Mouse (Mus musculus) lung, embryonic 14.5 days (tissue): ENCODE measurements around the gene Dnmt3a. TPM values are rescaled to one million over a fixed set of nuclear protein-coding genes. Genes with fewer than 3 reads are reported as not detected.

Source experiments
- ATAC-seq: fragments of 200-750 bp; cut with Nextera tagmentation; 2 replicates; pipeline ENCODE4 v1.8.0; 2017; ENCODE audit warnings: mild to moderate bottlenecking, moderate TSS enrichment, moderate library complexity; ENCODE audit not compliant: insufficient read depth
- DNase-seq: peaks from one replicate; pipeline ENCODE4 v3.0.0-alpha.2; 2015
- H3K27ac ChIP-seq: fragments of 300-500 bp; sonication (generic); 2 replicates; pipeline ENCODE4 v1.5.1; 2014; ENCODE audit warnings: low read depth, mild to moderate bottlenecking, moderate library complexity
- H3K27me3 ChIP-seq: fragments of 300-500 bp; sonication (generic); 2 replicates; pipeline ENCODE4 v1.6.1; 2014; ENCODE audit warnings: low read length, control low read depth; ENCODE audit not compliant: insufficient read depth
- H3K36me3 ChIP-seq: fragments of 300-500 bp; sonication (generic); 2 replicates; pipeline ENCODE4 v1.6.1; 2014; ENCODE audit warnings: control low read depth; ENCODE audit not compliant: insufficient read depth
- H3K4me1 ChIP-seq: fragments of 300-500 bp; sonication (generic); 2 replicates; pipeline ENCODE4 v1.6.1; 2014; ENCODE audit warnings: antibody characterized with exemption, control low read depth; ENCODE audit not compliant: insufficient read depth
- H3K4me2 ChIP-seq: fragments of 300-500 bp; sonication (generic); 2 replicates; pipeline ENCODE4 v1.6.1; 2014; ENCODE audit warnings: mild to moderate bottlenecking
- H3K4me3 ChIP-seq: fragments of 300-500 bp; sonication (generic); 2 replicates; pipeline ENCODE4 v1.5.1; 2014; ENCODE audit warnings: low read depth, low read length
- H3K9ac ChIP-seq: fragments of 300-500 bp; sonication (generic); 2 replicates; pipeline ENCODE4 v1.6.1; 2014
- H3K9me3 ChIP-seq: fragments of 300-500 bp; sonication (generic); 2 replicates; pipeline ENCODE4 v1.6.1; 2016; ENCODE audit warnings: low read depth, low read length, control low read depth
- CTCF ChIP-seq: IDR thresholded peaks from 2 replicates; pipeline ENCODE4 v1.5.1; 2016; ENCODE audit warnings: antibody characterized with exemption, low read depth
- WGBS: fragments of 180-500 bp; shearing (Covaris S2); extraction: QIAGEN DNeasy Blood & Tissue Kit; methylation state at CpG from one replicate; pipeline ENCODE4 v1.1.7; 2014; 5-methylcytosine and 5-hydroxymethylcytosine counted together
- polyA plus RNA-seq: library from polyadenylated mRNA; unstranded; fragments of >200 nt; fragmentation: Nextera tagmentation; extraction: Ambion mirVana; gene quantifications from 2 replicates; pipeline ENCODE4 v1.2.1, GENCODE M21; 2014

Dnmt3a gene
- polyA plus RNA-seq, 1 experiment from 2014 or later, result 95.5 TPM

GRCm38 (mm10) chr12:3767360-3767759, 38.4 kb upstream of the Dnmt3a start:
- no peak overlapping the region for H3K27ac ChIP-seq
- H3K4me3 ChIP-seq, result no peak overlapping the region
- H3K9me3 ChIP-seq, result no peaks in the 10 kb centered on the region
- no peaks in the 10 kb centered on the region for H3K27me3 ChIP-seq
- H3K4me1 ChIP-seq, result no peaks in the 10 kb centered on the region
- H3K9ac ChIP-seq, result no peak overlapping the region
- ATAC-seq (no peak), DNase-seq (no peak)
- H3K4me2 ChIP-seq, result no peak overlapping the region
- TF ChIP-seq CTCF, result no peak
- WGBS, result 68% methylated on average over 8 of the region's 8 CpGs
- no peaks in the 10 kb centered on the region for H3K36me3 ChIP-seq

- H3K4me1 ChIP-seq, result no peaks in the 10 kb centered on the region
- ATAC-seq (no peak), DNase-seq (no peak)
- H3K36me3 ChIP-seq, result no peaks in the 10 kb centered on the region
- TF ChIP-seq CTCF, result no peak
- no peaks in the 10 kb centered on the region for H3K9me3 ChIP-seq
- no peak overlapping the region for H3K27ac ChIP-seq
- no peak overlapping the region for H3K9ac ChIP-seq
- 94% methylated on average over 4 of the region's 4 CpGs for WGBS
- no peak overlapping the region for H3K4me3 ChIP-seq
- H3K27me3 ChIP-seq, result no peaks in the 10 kb centered on the region
- no peak overlapping the region for H3K4me2 ChIP-seq
Measured at GRCm38 (mm10) chr12:3768391-3768790, 37.4 kb upstream of the Dnmt3a start.

DNA sequence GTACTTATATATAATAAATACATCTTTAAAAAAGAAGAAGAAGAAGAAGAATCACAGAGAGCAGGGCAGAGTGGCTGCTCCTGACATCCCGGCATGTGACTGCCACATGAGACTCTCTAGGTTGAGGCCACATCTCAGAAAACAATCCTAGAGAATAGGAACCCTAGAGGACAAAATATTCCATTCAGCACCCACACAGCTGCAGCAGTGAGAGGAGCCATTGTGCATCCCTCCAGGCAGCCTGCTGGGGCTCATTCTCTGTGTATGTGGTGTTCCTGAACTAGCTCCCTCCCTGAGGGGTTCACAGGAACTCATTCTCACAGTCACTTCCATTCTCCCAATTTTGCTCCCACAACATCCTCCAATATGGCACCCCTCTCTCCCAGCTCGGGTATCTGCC, 35.3 kb upstream of the Dnmt3a start:
- no peak for DNase-seq
- Histone ChIP-seq H3K36me3 (0 out of 2 replicates have a peak, but pooled peaks cover 7% of the 10 kb centered on the region), H3K4me3 (no peak overlapping the region), H3K27me3 (no peaks in the 10 kb centered on the region), H3K27ac (no peak overlapping the region), H3K9ac (no peak overlapping the region), H3K4me2 (no peak overlapping the region), H3K4me1 (no peaks in the 10 kb centered on the region), H3K9me3 (no peaks in the 10 kb centered on the region)
- ATAC-seq, result no peak
- no peak for TF ChIP-seq CTCF
- 83% methylated on average over 2 of the region's 2 CpGs for WGBS

- no peak for ATAC-seq
- 69% methylated on average over 2 of the region's 2 CpGs for WGBS
- TF ChIP-seq CTCF, result no peak
- H3K9ac ChIP-seq, result no peak overlapping the region
- no peaks in the 10 kb centered on the region for H3K9me3 ChIP-seq
- 0 out of 2 replicates have a peak, but pooled peaks cover 7% of the 10 kb centered on the region for H3K36me3 ChIP-seq
- DNase-seq, result no peak
- no peak overlapping the region for H3K27ac ChIP-seq
- H3K4me2 ChIP-seq, result no peak overlapping the region
- no peaks in the 10 kb centered on the region for H3K27me3 ChIP-seq
- no peak overlapping the region for H3K4me3 ChIP-seq
- no peaks in the 10 kb centered on the region for H3K4me1 ChIP-seq
Measured at GRCm38 (mm10) chr12:3771080-3771479, 34.7 kb upstream of the Dnmt3a start.

DNA sequence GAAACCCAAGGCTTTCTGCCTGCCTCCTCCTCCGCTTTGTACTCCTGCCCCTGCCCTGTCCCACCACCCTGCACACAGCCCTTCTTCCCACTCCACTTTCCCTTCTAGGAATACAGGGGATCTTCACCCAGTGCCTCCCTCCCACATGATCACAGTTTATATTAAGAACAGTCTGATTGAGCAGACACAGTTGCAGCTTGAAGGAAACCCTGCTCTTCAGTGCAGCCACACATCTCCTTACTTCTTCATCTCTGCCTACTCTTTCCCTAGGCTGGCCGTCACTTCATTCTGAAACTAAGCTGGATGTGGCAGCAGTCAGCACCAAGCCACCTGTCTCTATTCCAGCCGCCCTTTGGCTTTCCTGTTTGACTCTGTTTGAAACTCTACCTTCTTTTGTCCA, 32.2 kb upstream of the Dnmt3a start:
- Histone ChIP-seq H3K27ac (no peak overlapping the region), H3K27me3 (no peaks in the 10 kb centered on the region), H3K9me3 (no peaks in the 10 kb centered on the region), H3K4me3 (no peak overlapping the region), H3K9ac (no peak overlapping the region), H3K36me3 (0 out of 2 replicates have a peak, but pooled peaks cover 7% of the 10 kb centered on the region), H3K4me2 (no peak overlapping the region), H3K4me1 (peaks cover 4% of the 10 kb centered on the region; the same call in 1 of the 2 replicates)
- 77% methylated on average over 3 of the region's 3 CpGs for WGBS
- no peak for TF ChIP-seq CTCF
- ATAC-seq (no peak), DNase-seq (no peak)

DNA sequence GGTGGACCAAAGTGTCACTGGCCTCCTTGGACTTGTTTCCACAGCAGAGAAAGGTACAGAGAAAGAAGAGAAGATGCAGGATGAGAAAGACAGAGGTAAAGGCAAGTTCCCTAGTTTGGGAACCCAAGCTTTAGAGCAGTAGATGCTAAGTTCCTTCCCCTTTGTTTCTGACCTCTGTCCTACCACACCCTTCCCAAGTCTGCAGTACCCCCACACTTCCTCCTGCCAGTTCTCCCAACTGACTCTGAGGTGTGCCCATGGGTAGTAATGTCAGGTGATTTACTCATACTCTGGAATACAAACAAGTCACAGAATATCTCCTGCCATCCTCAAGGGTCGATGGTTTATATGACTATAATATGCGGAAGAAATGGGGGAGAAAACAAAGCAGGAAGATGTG, 29.8 kb upstream of the Dnmt3a start:
- no peak for ATAC-seq
- 91% methylated on average over 2 of the region's 2 CpGs for WGBS
- 0 out of 2 replicates have a peak, but pooled peaks cover 7% of the 10 kb centered on the region for H3K36me3 ChIP-seq
- no peaks in the 10 kb centered on the region for H3K27me3 ChIP-seq
- no peak overlapping the region for H3K4me2 ChIP-seq
- no peak overlapping the region for H3K4me3 ChIP-seq
- no peak overlapping the region for H3K27ac ChIP-seq
- H3K9ac ChIP-seq, result no peak overlapping the region
- H3K9me3 ChIP-seq, result no peaks in the 10 kb centered on the region
- no peak for DNase-seq
- TF ChIP-seq CTCF, result no peak
- H3K4me1 ChIP-seq, result peaks cover 22% of the 10 kb centered on the region

DNA sequence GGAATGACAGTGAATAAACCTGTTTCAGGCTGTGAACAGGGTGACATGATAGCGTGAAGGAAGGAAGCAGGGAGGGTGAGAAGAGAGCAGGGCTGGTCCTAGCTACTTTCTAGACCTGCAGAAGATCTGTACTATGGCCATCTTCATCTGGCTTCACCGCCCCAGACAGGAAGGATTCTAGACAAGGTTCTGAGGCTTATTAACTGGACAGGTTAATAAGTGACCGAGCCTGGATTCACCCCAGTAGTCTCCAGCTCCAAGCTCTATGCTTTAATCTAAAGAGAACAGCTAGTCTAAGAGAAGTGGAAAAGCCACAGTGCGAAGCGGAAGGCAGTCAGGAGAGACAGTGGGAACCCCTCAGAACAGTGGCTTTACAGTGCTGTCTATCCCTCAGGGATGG, 28.1 kb upstream of the Dnmt3a start:
- Histone ChIP-seq H3K36me3 (0 out of 2 replicates have a peak, but pooled peaks cover 7% of the 10 kb centered on the region), H3K9me3 (no peaks in the 10 kb centered on the region), H3K4me3 (no peak overlapping the region), H3K4me1 (peaks cover 35% of the 10 kb centered on the region), H3K4me2 (no peak overlapping the region), H3K9ac (no peak overlapping the region), H3K27ac (no peak overlapping the region), H3K27me3 (no peaks in the 10 kb centered on the region)
- 80% methylated on average over 5 of the region's 5 CpGs for WGBS
- ATAC-seq, result no peak
- no peak for DNase-seq
- no peak for TF ChIP-seq CTCF

DNA sequence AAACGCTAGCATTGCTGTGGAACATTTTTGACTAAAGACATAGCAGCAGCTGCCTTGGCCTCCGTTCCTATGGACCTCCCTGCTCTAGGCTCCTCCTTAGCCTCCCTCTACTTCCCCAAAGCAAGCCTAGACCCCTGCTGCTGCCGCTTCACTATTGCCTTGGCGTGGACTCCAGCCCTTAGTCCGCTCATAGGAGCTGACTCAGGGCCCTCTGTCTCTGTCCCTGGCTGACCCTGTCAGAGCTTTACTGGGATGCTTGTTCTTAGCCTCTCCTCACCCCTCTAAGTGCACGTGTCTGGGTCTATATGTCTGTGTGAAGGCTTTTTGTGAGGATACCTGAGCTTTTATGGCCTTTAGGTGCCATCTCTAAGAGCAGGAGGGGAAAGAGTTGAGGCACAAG, 27.5 kb upstream of the Dnmt3a start:
- no peak overlapping the region for H3K27ac ChIP-seq
- no peak overlapping the region for H3K4me2 ChIP-seq
- no peak for DNase-seq
- no peaks in the 10 kb centered on the region for H3K27me3 ChIP-seq
- 0 out of 2 replicates have a peak, but pooled peaks cover 7% of the 10 kb centered on the region for H3K36me3 ChIP-seq
- TF ChIP-seq CTCF, result no peak
- no peak overlapping the region for H3K9ac ChIP-seq
- no peak overlapping the region for H3K4me3 ChIP-seq
- peaks cover 40% of the 10 kb centered on the region for H3K4me1 ChIP-seq
- H3K9me3 ChIP-seq, result no peaks in the 10 kb centered on the region
- ATAC-seq, result no peak
- WGBS, result 74% methylated on average over 6 of the region's 6 CpGs
